Mouse (Mus musculus): ENCODE results near the gene Resp18.

DNA sequence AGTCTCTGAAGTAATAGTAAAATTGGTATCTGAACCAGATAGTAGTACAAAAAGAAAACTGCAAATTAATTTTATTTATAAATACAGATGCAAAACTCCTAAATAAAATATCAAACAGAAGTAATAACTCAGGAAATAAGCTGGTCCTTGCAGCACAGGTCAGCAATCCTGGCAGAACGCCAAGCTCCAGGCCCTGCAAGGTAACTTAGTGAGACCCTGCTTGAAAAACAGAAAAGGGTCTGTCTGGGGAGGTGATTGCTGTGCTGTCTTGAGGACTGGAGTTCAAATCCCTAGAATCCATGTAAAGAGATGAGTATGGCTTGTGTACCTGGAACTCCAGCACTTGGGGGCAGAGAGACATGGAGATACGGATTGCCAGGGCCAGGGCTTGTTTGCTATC lies 26.4 kb upstream of the Resp18 start:
- no peak for TF ChIP-seq CTCF (conservative IDR thresholded peaks at IDR 0.05; ENCODE audit: insufficient read depth, insufficient read length, low read depth, low read length)
- no peak for TF ChIP-seq POLR2A (IDR thresholded peaks at IDR 0.05; ENCODE audit: low read depth, low read length)
